Mouse (Mus musculus) lung, adult 2 months (tissue): ENCODE results near the gene Ccdc42.

Experiments
- CTCF ChIP-seq: fragments of 200-500 bp; IDR thresholded peaks from 2 replicates; pipeline ENCODE4 v1.5.1; 2011; ENCODE audit warnings: mild to moderate bottlenecking, low read length, control low read depth; ENCODE audit not compliant: insufficient read depth
- POLR2A ChIP-seq: fragments of 200-500 bp; IDR thresholded peaks from 2 replicates; pipeline ENCODE4 v1.6.1; 2011; ENCODE audit warnings: low read depth, mild to moderate bottlenecking, control low read depth, low read length, borderline replicate concordance; ENCODE audit errors: extremely low read depth

GRCm38 (mm10) chr11:68597912-68598311 lies 11.1 kb downstream of the Ccdc42 start:
- no peak for TF ChIP-seq POLR2A
- no peak for TF ChIP-seq CTCF
